Mouse (Mus musculus): ENCODE measurements around the gene Ccdc186. TPM values are rescaled to one million over a fixed set of nuclear protein-coding genes. Genes with fewer than 3 reads are reported as not detected.

Ccdc186 gene
- polyA plus RNA-seq, 2 experiments = 16.0 to 24.0 TPM

GRCm38 (mm10) chr19:56801656-56802351, 20.2 kb downstream of the Ccdc186 start:
- TF ChIP-seq POLR2A (IDR thresholded peaks at IDR 0.05; ENCODE audit: borderline replicate concordance, extremely low read depth, insufficient read depth, insufficient read length) = no peak
- peaks cover 89% of the 10 kb centered on the region for H3K36me3 ChIP-seq (ENCODE audit: control insufficient read depth, insufficient read depth, low read length)
- no peaks in the 10 kb centered on the region for H3K27me3 ChIP-seq (ENCODE audit: control insufficient read depth, insufficient read depth, low read length)
- H3K27ac ChIP-seq (replicated peaks; ENCODE audit: low read depth, low read length) = no peak overlapping the region
- DNase-seq (ENCODE audit: low spot score) = no peak
- no peak for ATAC-seq (ENCODE audit: low FRiP score, low read depth)
- H3K4me2 ChIP-seq (replicated peaks; ENCODE audit: low read depth, low read length, severe bottlenecking) = no peak overlapping the region
- H3K4me3 ChIP-seq (replicated peaks; ENCODE audit: low read length) = no peak overlapping the region
- H3K4me1 ChIP-seq (ENCODE audit: control insufficient read depth, insufficient read depth, low read length) = no peaks in the 10 kb centered on the region
- no peak overlapping the region for H3K9ac ChIP-seq (ENCODE audit: low read depth, low read length, severe bottlenecking)
- H3K9me3 ChIP-seq (ENCODE audit: control insufficient read depth, low read length) = no peaks in the 10 kb centered on the region
- WGBS = 89% methylated on average over 10 of the region's 10 CpGs

GRCm38 (mm10) chr19:56800930-56801655, 20.9 kb downstream of the Ccdc186 start:
- H3K27me3 ChIP-seq (ENCODE audit: control insufficient read depth, insufficient read depth, low read length) = no peaks in the 10 kb centered on the region
- DNase-seq (ENCODE audit: low spot score) (no peak), ATAC-seq (ENCODE audit: low FRiP score, low read depth) (no peak)
- peaks cover 92% of the 10 kb centered on the region for H3K36me3 ChIP-seq (ENCODE audit: control insufficient read depth, insufficient read depth, low read length)
- 82% methylated on average over 7 of the region's 7 CpGs for WGBS
- H3K4me3 ChIP-seq (replicated peaks; ENCODE audit: low read length) = no peak overlapping the region
- no peaks in the 10 kb centered on the region for H3K4me1 ChIP-seq (ENCODE audit: control insufficient read depth, insufficient read depth, low read length)
- no peak overlapping the region for H3K27ac ChIP-seq (replicated peaks; ENCODE audit: low read depth, low read length)
- no peak for TF ChIP-seq POLR2A (IDR thresholded peaks at IDR 0.05; ENCODE audit: borderline replicate concordance, extremely low read depth, insufficient read depth, insufficient read length)
- no peaks in the 10 kb centered on the region for H3K9me3 ChIP-seq (ENCODE audit: control insufficient read depth, low read length)
- H3K9ac ChIP-seq (ENCODE audit: low read depth, low read length, severe bottlenecking) = no peak overlapping the region
- no peak overlapping the region for H3K4me2 ChIP-seq (replicated peaks; ENCODE audit: low read depth, low read length, severe bottlenecking)

- Histone ChIP-seq H3K4me3 (replicated peaks; ENCODE audit: low read length) (no peak overlapping the region), H3K9me3 (ENCODE audit: control insufficient read depth, low read length) (no peaks in the 10 kb centered on the region), H3K36me3 (ENCODE audit: control insufficient read depth, insufficient read depth, low read length) (peaks cover 92% of the 10 kb centered on the region), H3K4me1 (ENCODE audit: control insufficient read depth, insufficient read depth, low read length) (no peaks in the 10 kb centered on the region), H3K9ac (ENCODE audit: low read depth, low read length, severe bottlenecking) (no peak overlapping the region), H3K27me3 (ENCODE audit: control insufficient read depth, insufficient read depth, low read length) (no peaks in the 10 kb centered on the region), H3K4me2 (replicated peaks; ENCODE audit: low read depth, low read length, severe bottlenecking) (no peak overlapping the region), H3K27ac (replicated peaks; ENCODE audit: low read depth, low read length) (no peak overlapping the region)
- DNase-seq (ENCODE audit: low spot score) (no peak), ATAC-seq (ENCODE audit: low FRiP score, low read depth) (no peak)
- no peak for TF ChIP-seq POLR2A (IDR thresholded peaks at IDR 0.05; ENCODE audit: borderline replicate concordance, extremely low read depth, insufficient read depth, insufficient read length)
- 84% methylated on average over 8 of the region's 8 CpGs for WGBS
These were observed 21.8 kb downstream of the Ccdc186 start for GRCm38 (mm10) chr19:56800226-56800625.

GRCm38 (mm10) chr19:56797376-56797775, 24.6 kb downstream of the Ccdc186 start:
- peaks cover 94% of the 10 kb centered on the region for H3K36me3 ChIP-seq (ENCODE audit: control insufficient read depth, insufficient read depth, low read length)
- DNase-seq (ENCODE audit: low spot score) (no peak), ATAC-seq (ENCODE audit: low FRiP score, low read depth) (no peak)
- no peaks in the 10 kb centered on the region for H3K27me3 ChIP-seq (ENCODE audit: control insufficient read depth, insufficient read depth, low read length)
- TF ChIP-seq POLR2A (IDR thresholded peaks at IDR 0.05; ENCODE audit: borderline replicate concordance, extremely low read depth, insufficient read depth, insufficient read length) = no peak
- no peak overlapping the region for H3K27ac ChIP-seq (replicated peaks; ENCODE audit: low read depth, low read length)
- no peaks in the 10 kb centered on the region for H3K9me3 ChIP-seq (ENCODE audit: control insufficient read depth, low read length)
- no peak overlapping the region for H3K4me3 ChIP-seq (replicated peaks; ENCODE audit: low read length)
- H3K9ac ChIP-seq (ENCODE audit: low read depth, low read length, severe bottlenecking) = no peak overlapping the region
- 91% methylated on average over 11 of the region's 11 CpGs for WGBS
- H3K4me1 ChIP-seq (ENCODE audit: control insufficient read depth, insufficient read depth, low read length) = no peaks in the 10 kb centered on the region
- H3K4me2 ChIP-seq (replicated peaks; ENCODE audit: low read depth, low read length, severe bottlenecking) = no peak overlapping the region

GRCm38 (mm10) chr19:56788952-56789351, 33.0 kb downstream of the Ccdc186 start:
- Histone ChIP-seq H3K9ac (ENCODE audit: low read depth, low read length, severe bottlenecking) (no peak overlapping the region), H3K27ac (replicated peaks; ENCODE audit: low read depth, low read length) (no peak overlapping the region), H3K4me2 (replicated peaks; ENCODE audit: low read depth, low read length, severe bottlenecking) (no peak overlapping the region), H3K27me3 (ENCODE audit: control insufficient read depth, insufficient read depth, low read length) (no peaks in the 10 kb centered on the region), H3K4me1 (ENCODE audit: control insufficient read depth, insufficient read depth, low read length) (no peaks in the 10 kb centered on the region), H3K4me3 (replicated peaks; ENCODE audit: low read length) (no peak overlapping the region), H3K36me3 (ENCODE audit: control insufficient read depth, insufficient read depth, low read length) (peaks cover 61% of the 10 kb centered on the region), H3K9me3 (ENCODE audit: control insufficient read depth, low read length) (no peaks in the 10 kb centered on the region)
- DNase-seq (ENCODE audit: low spot score) (no peak), ATAC-seq (ENCODE audit: low FRiP score, low read depth) (no peak)
- 87% methylated on average over 5 of the region's 5 CpGs for WGBS
- no peak for TF ChIP-seq POLR2A (IDR thresholded peaks at IDR 0.05; ENCODE audit: borderline replicate concordance, extremely low read depth, insufficient read depth, insufficient read length)

Data from limb, embryonic 14.5 days (tissue).